9 mouse cellular contexts compared by ENCODE assay signal in the genomic region with DNA sequence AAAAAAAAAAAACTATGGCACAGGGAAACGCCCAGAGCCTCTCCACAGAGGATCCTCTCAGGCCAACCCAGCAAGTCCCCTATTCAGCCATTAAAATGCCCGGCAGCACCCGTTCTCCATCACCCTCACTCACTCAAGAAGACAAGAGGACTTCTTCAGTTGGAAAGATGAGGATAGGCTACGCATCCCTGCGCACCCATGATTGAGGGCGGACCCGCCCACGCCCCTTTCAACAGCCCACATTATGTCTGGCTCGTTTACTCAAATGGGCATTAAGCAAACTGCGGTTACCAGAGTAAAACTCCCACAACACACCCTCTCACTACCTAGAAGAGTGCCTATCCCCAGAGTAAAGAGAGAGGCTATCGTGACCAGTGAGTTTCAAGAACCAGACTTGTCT. TPM values are rescaled to one million over a fixed set of nuclear protein-coding genes. Genes with fewer than 3 reads are reported as not detected.
DNase-seq lines count a peak whose midpoint lies in the region; ATAC-seq and TF ChIP-seq lines count a peak whose summit lies in the region.
"Had no signal": no experiment of that assay in that cellular context is flagged by ENCODE, and none has a peak within 500 bp of the region (broad histone marks: within the 10 kb centered on the region; RNA-seq: fewer than 3 reads in every experiment).

No protein-coding gene starts in this region.

- no peak overlapping the region for H3K27ac ChIP-seq in lung, embryonic 16.5 days (ENCODE audit: low read length)
- no peak overlapping the region for H3K27ac ChIP-seq in hindbrain, postnatal 0 days
- no peak overlapping the region for H3K27ac ChIP-seq in neural tube, embryonic 14.5 days (ENCODE audit: low read depth, low read length)

- no peak overlapping the region for H3K9ac ChIP-seq in lung, embryonic 16.5 days (ENCODE audit: low read length)
- H3K9ac ChIP-seq in hindbrain, postnatal 0 days (replicated peaks; ENCODE audit: low read length): no peak overlapping the region
- no peak overlapping the region for H3K9ac ChIP-seq in neural tube, embryonic 14.5 days (replicated peaks; ENCODE audit: low read depth, low read length)

- ATAC-seq in frontal cortex, adult (ENCODE audit: low TSS enrichment): peak; percentile 32; the same call in 1 of the 2 replicates
- peak; percentile 13; the same call in 1 of the 2 replicates for ATAC-seq in lung, embryonic 16.5 days (ENCODE audit: low read depth)
- ATAC-seq in hindbrain, postnatal 0 days: peak; percentile 39
- ATAC-seq in neural tube, embryonic 14.5 days (ENCODE audit: low read depth): peak; percentile 30; the same call in 1 of the 2 replicates
- ATAC-seq in erythroblast, adult 5-6 weeks (replicated peaks; ENCODE audit: low FRiP score, poor library complexity, severe bottlenecking): no peak

- no peaks in the 10 kb centered on the region for H3K9me3 ChIP-seq in lung, embryonic 16.5 days (ENCODE audit: control insufficient read depth, low read length)
- H3K9me3 ChIP-seq in hindbrain, postnatal 0 days (ENCODE audit: low read length): no peaks in the 10 kb centered on the region
- no peaks in the 10 kb centered on the region for H3K9me3 ChIP-seq in neural tube, embryonic 14.5 days (ENCODE audit: control insufficient read depth, low read length)

- H3K36me3 ChIP-seq in lung, embryonic 16.5 days (ENCODE audit: control insufficient read depth, insufficient read depth, low read length): no peaks in the 10 kb centered on the region
- no peaks in the 10 kb centered on the region for H3K36me3 ChIP-seq in hindbrain, postnatal 0 days (ENCODE audit: insufficient read depth, low read length)
- H3K36me3 ChIP-seq in neural tube, embryonic 14.5 days (ENCODE audit: control insufficient read depth, insufficient read depth, low read length): no peaks in the 10 kb centered on the region

- no peak for TF ChIP-seq CTCF in hindbrain, postnatal 0 days (IDR thresholded peaks at IDR 0.05; ENCODE audit: low read depth)

- peak overlapping the region; percentile 93 for H3K4me2 ChIP-seq in lung, embryonic 16.5 days (ENCODE audit: low read depth, low read length)
- peak overlapping the region; percentile 98 for H3K4me2 ChIP-seq in hindbrain, postnatal 0 days (ENCODE audit: low read depth, low read length)
- H3K4me2 ChIP-seq in neural tube, embryonic 14.5 days (ENCODE audit: low read depth, low read length): peak overlapping the region; percentile 95

- peaks cover 8% of the 10 kb centered on the region; the same call in 1 of the 2 replicates for H3K4me1 ChIP-seq in lung, embryonic 16.5 days (replicated peaks; ENCODE audit: control insufficient read depth, insufficient read depth, low read length)
- peaks cover 3% of the 10 kb centered on the region; the same call in 1 of the 2 replicates for H3K4me1 ChIP-seq in hindbrain, postnatal 0 days (ENCODE audit: insufficient read depth, low read length)
- H3K4me1 ChIP-seq in neural tube, embryonic 14.5 days (ENCODE audit: control insufficient read depth, insufficient read depth, low read length): 0 out of 2 replicates have a peak, but pooled peaks cover 2% of the 10 kb centered on the region

- no peaks in the 10 kb centered on the region; the same call in none of the 2 replicates for H3K27me3 ChIP-seq in lung, embryonic 16.5 days (ENCODE audit: control insufficient read depth, insufficient read depth, low read depth, low read length)
- no peaks in the 10 kb centered on the region for H3K27me3 ChIP-seq in hindbrain, postnatal 0 days (ENCODE audit: insufficient read depth, low read length)
- 0 out of 2 replicates have a peak, but pooled peaks cover 2% of the 10 kb centered on the region for H3K27me3 ChIP-seq in neural tube, embryonic 14.5 days (ENCODE audit: control insufficient read depth, insufficient read depth, low read length)

- WGBS in lung, embryonic 16.5 days: 39% methylated on average over 11 of the region's 11 CpGs
- WGBS in hindbrain, postnatal 0 days: 24% methylated on average over 11 of the region's 11 CpGs
- WGBS in neural tube, embryonic 14.5 days: 11% methylated on average over 11 of the region's 11 CpGs

- H3K4me3 ChIP-seq in lung, embryonic 16.5 days (ENCODE audit: low read length): peak overlapping the region; percentile 49; the same call in 1 of the 2 replicates
- H3K4me3 ChIP-seq in hindbrain, postnatal 0 days (ENCODE audit: low read length): peak overlapping the region; percentile 49
- H3K4me3 ChIP-seq in neural tube, embryonic 14.5 days (ENCODE audit: low read depth, low read length): peak overlapping the region; percentile 38

- DNase-seq in frontal cortex, postnatal 25 days (ENCODE audit: low spot score in 2 of 2): no peak
- no peak for DNase-seq in lung, adult 18-20 months
- no peak for DNase-seq in hindbrain, postnatal 0 days (ENCODE audit: low spot score)
- no peak for DNase-seq in layer of hippocampus, adult 9-11 months
- DNase-seq: lung, postnatal 10 days had no signal

RNA-seq across cellular contexts. Expression of a gene that starts 26.2 kb away (rescaled TPM):
- not detected in 2 replicates for polyA plus RNA-seq in lung, embryonic 16.5 days (2015; fragmentation: Nextera tagmentation; extraction: Ambion mirVana)
- 111 and 122 TPM in 2 replicates for total RNA-seq in hindbrain, postnatal 0 days (2014; rRNA removed)
- polyA plus RNA-seq in hindbrain, postnatal 0 days (2015; fragmentation: Nextera tagmentation; extraction: Ambion mirVana): 8.5 and 9.1 TPM in 2 replicates
- polyA plus RNA-seq in neural tube, embryonic 14.5 days (2014; fragmentation: Nextera tagmentation; extraction: Ambion mirVana): 5.4 and 6.6 TPM in 2 replicates
- total RNA-seq in erythroblast, adult 5-6 weeks (2015; ENCODE audit: low replicate concordance): not detected in 2 replicates
- total RNA-seq in erythroblast, adult 5-6 weeks (2017; ENCODE audit: low replicate concordance): not detected in 2 replicates

RNA-seq across cellular contexts. Expression of a gene that starts 49.6 kb away (rescaled TPM):
- 350 and 356 TPM in 2 replicates for polyA plus RNA-seq in lung, embryonic 16.5 days (2015; fragmentation: Nextera tagmentation; extraction: Ambion mirVana)
- 40.0 and 41.0 TPM in 2 replicates for total RNA-seq in hindbrain, postnatal 0 days (2014; rRNA removed)
- 58.6 and 69.4 TPM in 2 replicates for polyA plus RNA-seq in hindbrain, postnatal 0 days (2015; fragmentation: Nextera tagmentation; extraction: Ambion mirVana)
- polyA plus RNA-seq in neural tube, embryonic 14.5 days (2014; fragmentation: Nextera tagmentation; extraction: Ambion mirVana): 24.5 and 34.5 TPM in 2 replicates
- total RNA-seq in erythroblast, adult 5-6 weeks (2015; ENCODE audit: low replicate concordance): 133 and 189 TPM in 2 replicates
- total RNA-seq in erythroblast, adult 5-6 weeks (2017; ENCODE audit: low replicate concordance): 54.9 and 108 TPM in 2 replicates

RNA-seq across cellular contexts. Expression of a gene that starts 56.1 kb away (rescaled TPM):
- 27.5 and 28.3 TPM in 2 replicates for polyA plus RNA-seq in lung, embryonic 16.5 days (2015; fragmentation: Nextera tagmentation; extraction: Ambion mirVana)
- 13.7 and 15.0 TPM in 2 replicates for total RNA-seq in hindbrain, postnatal 0 days (2014; rRNA removed)
- 20.1 and 21.8 TPM in 2 replicates for polyA plus RNA-seq in hindbrain, postnatal 0 days (2015; fragmentation: Nextera tagmentation; extraction: Ambion mirVana)
- 29.6 and 33.9 TPM in 2 replicates for polyA plus RNA-seq in neural tube, embryonic 14.5 days (2014; fragmentation: Nextera tagmentation; extraction: Ambion mirVana)
- 1.3 and 6.1 TPM in 2 replicates for total RNA-seq in erythroblast, adult 5-6 weeks (2015; ENCODE audit: low replicate concordance)
- 6.4 and 13.8 TPM in 2 replicates for total RNA-seq in erythroblast, adult 5-6 weeks (2017; ENCODE audit: low replicate concordance)
